Mouse (Mus musculus): ENCODE data around the gene Mcat. TPM values are rescaled to one million over a fixed set of nuclear protein-coding genes. Genes with fewer than 3 reads are reported as not detected.

The Mcat gene
- total and polyA plus RNA-seq, 3 experiments: 28.4 to 41.6 (median 41.2) TPM

- H3K9me3 ChIP-seq (replicated peaks; ENCODE audit: low read length): no peaks in the 10 kb centered on the region
- in situ Hi-C loops (cut with MboI; ENCODE audit: low pct_ligation_motif_present, low pct_unique_long_range_greater_than_20kb, low sequenced_read_pairs): no loop called here
- no peaks in the 10 kb centered on the region for H3K79me2 ChIP-seq (replicated peaks; ENCODE audit: control insufficient read depth, extremely low read depth, insufficient read depth, poor library complexity, severe bottlenecking)
- H3K4me2 ChIP-seq (ENCODE audit: insufficient read depth, low read depth, poor library complexity, severe bottlenecking): no peak overlapping the region
- no peak overlapping the region for H3K4me3 ChIP-seq (replicated peaks in 1 of 3; ENCODE audit: low read depth in 2 of 3, low read length in 2 of 3, poor library complexity in 1 of 3)
- peaks cover 6 to 8% of the 10 kb centered on the region in 2 experiments for H3K4me1 ChIP-seq (ENCODE audit: control insufficient read depth in 1 of 2, insufficient read depth in 2 of 2)
- dilution Hi-C loops (cut with MboI; ENCODE audit: extremely low pct_ligation_motif_present, extremely low pct_unique_long_range_greater_than_20kb, low sequenced_read_pairs): no loop called here
- no peak overlapping the region for H3K9ac ChIP-seq (ENCODE audit: insufficient read depth, low read depth)
- no peak for DNase-seq (ENCODE audit: extremely low read depth)
- no peak overlapping the region for H3K27ac ChIP-seq (ENCODE audit: insufficient read depth, low read depth)
- TF ChIP-seq MAX (IDR thresholded peaks at IDR 0.05; ENCODE audit: low read length): no peak
- no peak for TF ChIP-seq UBTF (IDR thresholded peaks at IDR 0.05; ENCODE audit: low read depth, low read length)
- no peak for TF ChIP-seq ZKSCAN1 (IDR thresholded peaks at IDR 0.05; ENCODE audit: borderline replicate concordance, low read depth, low read length)
- TF ChIP-seq TBP (conservative IDR thresholded peaks at IDR 0.05; ENCODE audit: low read depth, low read length): no peak
- no peak for TF ChIP-seq NELFE (IDR thresholded peaks at IDR 0.05; ENCODE audit: low read depth, low read length)
- no peak for TF ChIP-seq RAD21 (IDR thresholded peaks at IDR 0.05; ENCODE audit: low read depth, low read length)
- TF ChIP-seq NRF1 (IDR thresholded peaks at IDR 0.05; ENCODE audit: low read depth, low read length): no peak
- TF ChIP-seq ELF1 (IDR thresholded peaks at IDR 0.05; ENCODE audit: low read depth, low read length): no peak
- TF ChIP-seq ZNF384 (IDR thresholded peaks at IDR 0.05; ENCODE audit: low read depth, low read length): no peak
- TF ChIP-seq USF2 (conservative IDR thresholded peaks at IDR 0.05; ENCODE audit: low read depth, low read length): no peak
- TF ChIP-seq SMC3 (IDR thresholded peaks at IDR 0.05; ENCODE audit: low read depth, low read length): no peak
- H3K27me3 ChIP-seq (replicated peaks): peaks cover 43% of the 10 kb centered on the region
- no peaks in the 10 kb centered on the region for H3K36me3 ChIP-seq (replicated peaks in 1 of 2; ENCODE audit: control insufficient read depth in 1 of 2, insufficient read depth in 1 of 2, low read length in 1 of 2)
Observed at GRCm38 (mm10) chr15:83606216-83606615, 42.6 kb upstream of the Mcat start.

- H3K4me3 ChIP-seq (replicated peaks in 1 of 3; ENCODE audit: low read depth in 2 of 3, low read length in 2 of 3, poor library complexity in 1 of 3): no peak overlapping the region
- H3K9me3 ChIP-seq (replicated peaks; ENCODE audit: low read length): no peaks in the 10 kb centered on the region
- no peak overlapping the region for H3K27ac ChIP-seq (ENCODE audit: insufficient read depth, low read depth)
- H3K36me3 ChIP-seq (replicated peaks in 1 of 2; ENCODE audit: control insufficient read depth in 1 of 2, insufficient read depth in 1 of 2, low read length in 1 of 2): no peaks in the 10 kb centered on the region
- H3K9ac ChIP-seq (ENCODE audit: insufficient read depth, low read depth): no peak overlapping the region
- in situ Hi-C loops (cut with MboI; ENCODE audit: low pct_ligation_motif_present, low pct_unique_long_range_greater_than_20kb, low sequenced_read_pairs): no loop called here
- no peak overlapping the region for H3K4me2 ChIP-seq (ENCODE audit: insufficient read depth, low read depth, poor library complexity, severe bottlenecking)
- H3K4me1 ChIP-seq (ENCODE audit: control insufficient read depth in 1 of 2, insufficient read depth in 2 of 2): peaks cover 6 to 8% of the 10 kb centered on the region in 2 experiments
- dilution Hi-C loops (cut with MboI; ENCODE audit: extremely low pct_ligation_motif_present, extremely low pct_unique_long_range_greater_than_20kb, low sequenced_read_pairs): no loop called here
- H3K79me2 ChIP-seq (replicated peaks; ENCODE audit: control insufficient read depth, extremely low read depth, insufficient read depth, poor library complexity, severe bottlenecking): no peaks in the 10 kb centered on the region
- peaks cover 19% of the 10 kb centered on the region for H3K27me3 ChIP-seq (replicated peaks)
- TF ChIP-seq SMC3 (IDR thresholded peaks at IDR 0.05; ENCODE audit: low read depth, low read length) (no peak), NRF1 (IDR thresholded peaks at IDR 0.05; ENCODE audit: low read depth, low read length) (no peak), MAX (IDR thresholded peaks at IDR 0.05; ENCODE audit: low read length) (no peak), MYC (IDR thresholded peaks at IDR 0.05; ENCODE audit: low read depth, low read length) (no peak), ZMIZ1 (IDR thresholded peaks at IDR 0.05; ENCODE audit: low read depth, low read length) (no peak), HCFC1 (IDR thresholded peaks at IDR 0.05; ENCODE audit: low read depth, low read length) (no peak)
- DNase-seq (ENCODE audit: extremely low read depth): no peak
Observed at GRCm38 (mm10) chr15:83603426-83603825, 39.8 kb upstream of the Mcat start.

DNA sequence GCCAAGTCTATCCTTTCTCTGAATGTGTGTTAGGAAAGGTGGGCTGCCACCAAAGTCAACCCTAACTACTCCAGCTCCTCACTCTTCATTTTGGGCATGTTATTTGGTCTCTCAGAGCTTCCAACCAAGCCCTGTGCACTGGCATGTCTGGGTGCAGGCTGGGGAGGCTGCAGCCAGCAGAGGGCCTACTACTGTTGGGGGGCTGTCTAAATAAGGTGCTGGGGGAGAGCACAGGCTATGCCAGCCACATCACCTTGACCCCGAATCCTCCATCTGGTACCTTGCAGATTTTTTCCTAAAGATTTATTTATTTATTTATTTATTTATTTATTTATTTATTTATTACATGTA is 39.4 kb upstream of the Mcat start:
- H3K27ac ChIP-seq (ENCODE audit: insufficient read depth, low read depth): no peak overlapping the region
- TF ChIP-seq ETS1 (conservative IDR thresholded peaks at IDR 0.05; ENCODE audit: low read depth, low read length) (no peak), CTCF (conservative IDR thresholded peaks at IDR 0.05 in 1 of 2, IDR thresholded peaks at IDR 0.05 in 1 of 2; ENCODE audit: low read depth in 2 of 2, low read length in 2 of 2) (peak in 1 of 2 experiments; percentile 14; a peak in 1 of 4 replicates)
- no peak overlapping the region for H3K4me2 ChIP-seq (ENCODE audit: insufficient read depth, low read depth, poor library complexity, severe bottlenecking)
- no peak overlapping the region for H3K9ac ChIP-seq (ENCODE audit: insufficient read depth, low read depth)
- H3K4me1 ChIP-seq (ENCODE audit: control insufficient read depth in 1 of 2, insufficient read depth in 2 of 2): peaks cover 6 to 8% of the 10 kb centered on the region in 2 experiments
- H3K79me2 ChIP-seq (replicated peaks; ENCODE audit: control insufficient read depth, extremely low read depth, insufficient read depth, poor library complexity, severe bottlenecking): no peaks in the 10 kb centered on the region
- H3K27me3 ChIP-seq (replicated peaks): peaks cover 15% of the 10 kb centered on the region
- DNase-seq (ENCODE audit: extremely low read depth): no peak
- no peak overlapping the region for H3K4me3 ChIP-seq (replicated peaks in 1 of 3; ENCODE audit: low read depth in 2 of 3, low read length in 2 of 3, poor library complexity in 1 of 3)
- dilution Hi-C loops (cut with MboI; ENCODE audit: extremely low pct_ligation_motif_present, extremely low pct_unique_long_range_greater_than_20kb, low sequenced_read_pairs): no loop called here
- H3K36me3 ChIP-seq (replicated peaks in 1 of 2; ENCODE audit: control insufficient read depth in 1 of 2, insufficient read depth in 1 of 2, low read length in 1 of 2): no peaks in the 10 kb centered on the region
- H3K9me3 ChIP-seq (replicated peaks; ENCODE audit: low read length): no peaks in the 10 kb centered on the region
- in situ Hi-C loops (cut with MboI; ENCODE audit: low pct_ligation_motif_present, low pct_unique_long_range_greater_than_20kb, low sequenced_read_pairs): no loop called here
